Mouse (Mus musculus): ENCODE measurements around the gene Clic1. TPM values are rescaled to one million over a fixed set of nuclear protein-coding genes. Genes with fewer than 3 reads are reported as not detected.

Clic1 gene
- polyA plus RNA-seq, 1 experiment = 295 TPM

Other genes starting within 250 kb of the Clic1 start
- gene Cyp21a1, start 245.4 kb upstream of the Clic1 start, polyA plus RNA-seq (2012; ENCODE audit: low replicate concordance) = 0.54 TPM in 1 of 2 replicates, not detected in the other
- gene Stk19, start 213.0 kb upstream of the Clic1 start, polyA plus RNA-seq (2012; ENCODE audit: low replicate concordance) = 62.8 and 63.3 TPM in 2 replicates
- 50.7 and 116 TPM in 2 replicates for gene Dxo, start 212.9 kb upstream of the Clic1 start, polyA plus RNA-seq (2012; ENCODE audit: low replicate concordance)
- gene Skiv2l, start 199.8 kb upstream of the Clic1 start, polyA plus RNA-seq (2012; ENCODE audit: low replicate concordance) = 53.7 and 54.2 TPM in 2 replicates
- 121 and 205 TPM in 2 replicates for gene Nelfe, start 199.6 kb upstream of the Clic1 start, polyA plus RNA-seq (2012; ENCODE audit: low replicate concordance)
- 0.41 and 1.5 TPM in 2 replicates for gene Cfb, start 187.4 kb upstream of the Clic1 start, polyA plus RNA-seq (2012; ENCODE audit: low replicate concordance)
- 6.4 and 10.1 TPM in 2 replicates for gene Zbtb12, start 170.5 kb upstream of the Clic1 start, polyA plus RNA-seq (2012; ENCODE audit: low replicate concordance)
- gene Gm20547, start 167.9 kb upstream of the Clic1 start, polyA plus RNA-seq (2012; ENCODE audit: low replicate concordance) = 0.10 TPM in 1 of 2 replicates, not detected in the other
- gene C2, start 151.7 kb upstream of the Clic1 start, polyA plus RNA-seq (2012; ENCODE audit: low replicate concordance) = 1.3 and 3.9 TPM in 2 replicates
- 427 and 438 TPM in 2 replicates for gene Ehmt2, start 151.5 kb upstream of the Clic1 start, polyA plus RNA-seq (2012; ENCODE audit: low replicate concordance)
- not detected in 2 replicates for gene Slc44a4, start 135.5 kb upstream of the Clic1 start, polyA plus RNA-seq (2012; ENCODE audit: low replicate concordance)
- gene Neu1, start 118.7 kb upstream of the Clic1 start, polyA plus RNA-seq (2012; ENCODE audit: low replicate concordance) = 22.5 and 43.0 TPM in 2 replicates
- 16.5 and 41.3 TPM in 2 replicates for gene Hspa1b, start 90.7 kb upstream of the Clic1 start, polyA plus RNA-seq (2012; ENCODE audit: low replicate concordance)
- gene Gm20481, start 80.1 kb upstream of the Clic1 start, polyA plus RNA-seq (2012; ENCODE audit: low replicate concordance) = not detected in 2 replicates
- 3.5 and 6.7 TPM in 2 replicates for gene Hspa1a, start 77.8 kb upstream of the Clic1 start, polyA plus RNA-seq (2012; ENCODE audit: low replicate concordance)
- gene Hspa1l, start 77.3 kb upstream of the Clic1 start, polyA plus RNA-seq (2012; ENCODE audit: low replicate concordance) = not detected in 2 replicates
- 146 and 328 TPM in 2 replicates for gene Lsm2, start 68.1 kb upstream of the Clic1 start, polyA plus RNA-seq (2012; ENCODE audit: low replicate concordance)
- gene Vars, start 49.0 kb upstream of the Clic1 start, polyA plus RNA-seq (2012; ENCODE audit: low replicate concordance) = 1,671 and 2,394 TPM in 2 replicates
- gene Vwa7, start 33.4 kb upstream of the Clic1 start, polyA plus RNA-seq (2012; ENCODE audit: low replicate concordance) = 1.2 and 1.8 TPM in 2 replicates
- 8.2 and 32.0 TPM in 2 replicates for gene Sapcd1, start 21.9 kb upstream of the Clic1 start, polyA plus RNA-seq (2012; ENCODE audit: low replicate concordance)
- 33.3 and 82.0 TPM in 2 replicates for gene Msh5, start 3.2 kb upstream of the Clic1 start, polyA plus RNA-seq (2012; ENCODE audit: low replicate concordance)
- 22.4 and 54.0 TPM in 2 replicates for gene Ddah2, start 9.1 kb downstream of the Clic1 start, polyA plus RNA-seq (2012; ENCODE audit: low replicate concordance)
- 0.34 TPM in 1 of 2 replicates, not detected in the other for gene Ly6g6c, start 15.4 kb downstream of the Clic1 start, polyA plus RNA-seq (2012; ENCODE audit: low replicate concordance)
- 0.27 and 0.54 TPM in 2 replicates for gene Mpig6b, start 16.2 kb downstream of the Clic1 start, polyA plus RNA-seq (2012; ENCODE audit: low replicate concordance)
- gene Ly6g6e, start 26.9 kb downstream of the Clic1 start, polyA plus RNA-seq (2012; ENCODE audit: low replicate concordance) = not detected in 2 replicates
- gene Ly6g6d, start 28.1 kb downstream of the Clic1 start, polyA plus RNA-seq (2012; ENCODE audit: low replicate concordance) = not detected in 2 replicates
- gene Ly6g6f, start 35.6 kb downstream of the Clic1 start, polyA plus RNA-seq (2012; ENCODE audit: low replicate concordance) = 0.31 TPM in 1 of 2 replicates, not detected in the other
- 312 and 354 TPM in 2 replicates for gene Abhd16a, start 39.3 kb downstream of the Clic1 start, polyA plus RNA-seq (2012; ENCODE audit: low replicate concordance)
- not detected in 2 replicates for gene Ly6g5c, start 58.3 kb downstream of the Clic1 start, polyA plus RNA-seq (2012; ENCODE audit: low replicate concordance)
- 0.71 TPM in 1 of 2 replicates, not detected in the other for gene Ly6g5b, start 65.5 kb downstream of the Clic1 start, polyA plus RNA-seq (2012; ENCODE audit: low replicate concordance)
- 76.3 and 112 TPM in 2 replicates for gene Gpank1, start 71.5 kb downstream of the Clic1 start, polyA plus RNA-seq (2012; ENCODE audit: low replicate concordance)
- gene Csnk2b, start 72.1 kb downstream of the Clic1 start, polyA plus RNA-seq (2012; ENCODE audit: low replicate concordance) = 69.5 and 70.4 TPM in 2 replicates
- 9.5 and 12.1 TPM in 2 replicates for gene D17H6S53E, start 76.4 kb downstream of the Clic1 start, polyA plus RNA-seq (2012; ENCODE audit: low replicate concordance)
- 0.24 TPM in 1 of 2 replicates, not detected in the other for gene Apom, start 82.1 kb downstream of the Clic1 start, polyA plus RNA-seq (2012; ENCODE audit: low replicate concordance)
- 803 and 946 TPM in 2 replicates for gene Bag6, start 85.2 kb downstream of the Clic1 start, polyA plus RNA-seq (2012; ENCODE audit: low replicate concordance)
- gene Prrc2a, start 114.9 kb downstream of the Clic1 start, polyA plus RNA-seq (2012; ENCODE audit: low replicate concordance) = 1,544 and 3,522 TPM in 2 replicates
- 1.9 and 3.8 TPM in 2 replicates for gene Aif1, start 126.1 kb downstream of the Clic1 start, polyA plus RNA-seq (2012; ENCODE audit: low replicate concordance)
- gene Lst1, start 138.5 kb downstream of the Clic1 start, polyA plus RNA-seq (2012; ENCODE audit: low replicate concordance) = 1.1 and 24.0 TPM in 2 replicates
- gene Ltb, start 144.5 kb downstream of the Clic1 start, polyA plus RNA-seq (2012; ENCODE audit: low replicate concordance) = 75.8 and 165 TPM in 2 replicates
- gene Tnf, start 152.0 kb downstream of the Clic1 start, polyA plus RNA-seq (2012; ENCODE audit: low replicate concordance) = 2.6 and 2.7 TPM in 2 replicates
- 4.2 and 5.6 TPM in 2 replicates for gene Lta, start 155.4 kb downstream of the Clic1 start, polyA plus RNA-seq (2012; ENCODE audit: low replicate concordance)
- gene Gm16181, start 170.9 kb downstream of the Clic1 start, polyA plus RNA-seq (2012; ENCODE audit: low replicate concordance) = not detected in 2 replicates
- gene Atp6v1g2, start 183.7 kb downstream of the Clic1 start, polyA plus RNA-seq (2012; ENCODE audit: low replicate concordance) = 0.69 and 1.2 TPM in 2 replicates
- gene Nfkbil1, start 185.8 kb downstream of the Clic1 start, polyA plus RNA-seq (2012; ENCODE audit: low replicate concordance) = 31.5 and 40.3 TPM in 2 replicates
- gene Ddx39b, start 191.8 kb downstream of the Clic1 start, polyA plus RNA-seq (2012; ENCODE audit: low replicate concordance) = 114 and 195 TPM in 2 replicates
- 138 and 236 TPM in 2 replicates for gene H2-D1, start 212.8 kb downstream of the Clic1 start, polyA plus RNA-seq (2012; ENCODE audit: low replicate concordance)